Mouse (Mus musculus) cortical plate, adult 2 months (tissue): ENCODE results near the gene Tube1.

Experiments
- CTCF ChIP-seq: fragments of 200-500 bp; IDR thresholded peaks from 2 replicates; pipeline ENCODE4 v1.5.1; 2011; ENCODE audit warnings: mild to moderate bottlenecking, control low read depth, low read length; ENCODE audit not compliant: insufficient read depth; ENCODE audit errors: extremely low read depth
- POLR2A ChIP-seq: fragments of 200-500 bp; IDR thresholded peaks from 2 replicates; pipeline ENCODE4 v1.6.1; 2011; ENCODE audit warnings: mild to moderate bottlenecking, low read length, control low read depth; ENCODE audit not compliant: insufficient read depth; ENCODE audit errors: extremely low read depth

DNA sequence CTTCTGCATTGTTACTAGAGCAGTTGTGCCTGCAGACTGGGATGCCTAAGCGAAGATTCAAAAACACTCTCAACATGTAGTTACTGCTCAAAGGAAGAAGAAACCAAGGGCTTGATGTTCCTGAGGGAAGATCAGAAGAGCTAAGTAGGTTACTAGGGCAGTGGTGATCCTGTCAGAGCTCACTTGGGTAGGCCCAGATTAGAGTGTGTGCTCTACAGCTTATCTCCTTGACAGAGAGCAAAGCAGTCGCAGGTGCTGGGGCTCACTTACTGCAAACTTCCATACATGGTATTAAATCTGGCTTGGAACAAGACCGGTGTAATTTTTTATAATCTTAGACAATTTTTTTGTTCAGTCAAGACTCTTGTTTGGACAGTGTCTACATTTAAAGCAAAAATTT, 4.0 kb downstream of the Tube1 start:
- TF ChIP-seq CTCF (no peak), POLR2A (no peak)
